Mouse (Mus musculus) embryo, embryonic 10.5 days (tissue): ENCODE results near the gene Cd320.
"Not testable (repeated sequence)": the region's sequence is repeated elsewhere in the genome, so short reads cannot be mapped to it uniquely, and the experiment has no call there.

Experiments
- DNase-seq: peaks from one replicate; pipeline ENCODE4 v3.0.0-alpha.2; 2015; ENCODE audit warnings: low spot score

Cd320 gene

GRCm38 (mm10) chr17:33842966-33843795 is at the start of gene Cd320:
Gene Cd320 (plus strand): TSS chr17:33843091.
- DNase-seq = peak; percentile 95

GRCm38 (mm10) chr17:33798306-33798705 is 44.6 kb upstream of the Cd320 start:
- DNase-seq = no peak

GRCm38 (mm10) chr17:33799277-33799676 is 43.6 kb upstream of the Cd320 start:
- DNase-seq = no peak

- peak; percentile 70 for DNase-seq
Measured at GRCm38 (mm10) chr17:33802221-33802620, 40.7 kb upstream of the Cd320 start.

- no peak for DNase-seq
Measured at GRCm38 (mm10) chr17:33804205-33804604, 38.7 kb upstream of the Cd320 start.

GRCm38 (mm10) chr17:33804745-33805144 is 38.1 kb upstream of the Cd320 start:
- DNase-seq = no peak

GRCm38 (mm10) chr17:33807181-33807888 is 35.6 kb upstream of the Cd320 start:
- DNase-seq = no peak

GRCm38 (mm10) chr17:33808192-33808591 is 34.7 kb upstream of the Cd320 start:
- DNase-seq = no peak

GRCm38 (mm10) chr17:33810334-33811141 is 32.4 kb upstream of the Cd320 start, which contains the start of gene Kank3:
Gene Kank3 (plus strand): TSS chr17:33810519.
- peak; percentile 98 for DNase-seq

GRCm38 (mm10) chr17:33811142-33811516 is 31.8 kb upstream of the Cd320 start:
- DNase-seq = no peak

- DNase-seq = no peak
Measured at GRCm38 (mm10) chr17:33812475-33812874, 30.4 kb upstream of the Cd320 start.

- no peak for DNase-seq
Measured at GRCm38 (mm10) chr17:33812990-33813389, 29.9 kb upstream of the Cd320 start.

GRCm38 (mm10) chr17:33815399-33815798 is 27.5 kb upstream of the Cd320 start:
- DNase-seq = no peak

GRCm38 (mm10) chr17:33816612-33817011 is 26.3 kb upstream of the Cd320 start:
- DNase-seq = no peak

- DNase-seq = peak; percentile 97
Measured at GRCm38 (mm10) chr17:33817184-33817968, 25.5 kb upstream of the Cd320 start.

- DNase-seq = no peak
Measured at GRCm38 (mm10) chr17:33817969-33818643, 24.8 kb upstream of the Cd320 start.

GRCm38 (mm10) chr17:33822436-33822959 is 20.4 kb upstream of the Cd320 start:
- DNase-seq = no peak

GRCm38 (mm10) chr17:33823171-33823570 is 19.7 kb upstream of the Cd320 start:
- DNase-seq = not testable (repeated sequence)

GRCm38 (mm10) chr17:33824084-33824996 is 18.6 kb upstream of the Cd320 start, which contains the start of the genes Rps28 and Ndufa7:
Gene Rps28 (minus strand): TSS chr17:33824562.
Gene Ndufa7 (plus strand): TSS chr17:33824572.
- peak; percentile 98 for DNase-seq

- DNase-seq = not testable (repeated sequence)
Measured at GRCm38 (mm10) chr17:33824997-33825330, 17.9 kb upstream of the Cd320 start.
